Mouse (Mus musculus) left cerebral cortex, adult 18-20 months (tissue): Measurements from ENCODE around the gene Zswim1. TPM values are rescaled to one million over a fixed set of nuclear protein-coding genes. Genes with fewer than 3 reads are reported as not detected.
"Not testable (repeated sequence)": the region's sequence is repeated elsewhere in the genome, so short reads cannot be mapped to it uniquely, and the experiment has no call there.

Experiments
- DNase-seq, 2 experiments: peaks; one replicate each; pipeline ENCODE4 v3.0.0; 2021 to 2022; ENCODE audit warnings: low spot score in 2 of 2, mixed read lengths in 1 of 2
- total RNA-seq, 2 experiments: library from RNA; stranded (reverse); gene quantifications; 2 replicates each; pipeline ENCODE4 v1.2.3; 2021

Gene Zswim1
- total RNA-seq, 2 experiments from 2014 or later: 23.2 to 25.2 TPM

- DNase-seq: no peak
These were observed 4.8 kb downstream of the Zswim1 start for GRCm38 (mm10) chr2:164827146-164827850.

- no peak for DNase-seq
These were observed 6.0 kb downstream of the Zswim1 start, which contains the start of gene Spata25 for GRCm38 (mm10) chr2:164828437-164828836. TSS of gene Spata25 (minus strand) at chr2:164828537.

- DNase-seq: no peak
These were observed 6.6 kb downstream of the Zswim1 start for GRCm38 (mm10) chr2:164829090-164829489.

GRCm38 (mm10) chr2:164831029-164831428 lies 8.5 kb downstream of the Zswim1 start:
- no peak for DNase-seq

- DNase-seq: no peak
These were observed 9.7 kb downstream of the Zswim1 start for GRCm38 (mm10) chr2:164832032-164832747.

GRCm38 (mm10) chr2:164832748-164833301 lies 10.3 kb downstream of the Zswim1 start, which contains the start of gene Ctsa:
TSS of gene Ctsa (plus strand) at chr2:164832873.
- peak; percentile 74 to 76 for DNase-seq

GRCm38 (mm10) chr2:164833314-164833959 lies 11.0 kb downstream of the Zswim1 start, which contains the start of gene Neurl2:
TSS of gene Neurl2 (minus strand) at chr2:164833456.
- DNase-seq: peak; percentile 87 to 88

GRCm38 (mm10) chr2:164834531-164834930 lies 12.0 kb downstream of the Zswim1 start:
- DNase-seq: no peak

GRCm38 (mm10) chr2:164835164-164835563 lies 12.7 kb downstream of the Zswim1 start:
- no peak for DNase-seq

GRCm38 (mm10) chr2:164845782-164846181 lies 23.3 kb downstream of the Zswim1 start:
- DNase-seq: no peak

- DNase-seq: no peak
These were observed 27.6 kb downstream of the Zswim1 start for GRCm38 (mm10) chr2:164850061-164850460.

GRCm38 (mm10) chr2:164855572-164855971 lies 33.1 kb downstream of the Zswim1 start:
- DNase-seq: not testable (repeated sequence)

- no peak for DNase-seq
These were observed 34.0 kb downstream of the Zswim1 start for GRCm38 (mm10) chr2:164856309-164857100.

GRCm38 (mm10) chr2:164857101-164857821 lies 34.8 kb downstream of the Zswim1 start, which contains the start of gene Pltp:
TSS of gene Pltp (minus strand) at chr2:164857711.
- DNase-seq: no peak

- DNase-seq: no peak
These were observed 35.5 kb downstream of the Zswim1 start for GRCm38 (mm10) chr2:164857842-164858553.

GRCm38 (mm10) chr2:164859155-164859554 lies 36.7 kb downstream of the Zswim1 start:
- no peak for DNase-seq

GRCm38 (mm10) chr2:164859640-164860432 lies 37.4 kb downstream of the Zswim1 start:
- DNase-seq: no peak

GRCm38 (mm10) chr2:164861094-164861493 lies 38.6 kb downstream of the Zswim1 start:
- no peak for DNase-seq
